Mouse (Mus musculus): ENCODE data around the gene Sox6.

GRCm38 (mm10) chr7:115792841-115793240 is 245.8 kb downstream of the Sox6 start:
- TF ChIP-seq CTCF (IDR thresholded peaks at IDR 0.05; ENCODE audit: extremely low read depth, insufficient read depth, insufficient read length, insufficient replicate concordance) (no peak), POLR2A (IDR thresholded peaks at IDR 0.05; ENCODE audit: low read depth, low read length) (no peak)
